Mouse (Mus musculus): ENCODE data around the gene Nt5dc2. TPM values are rescaled to one million over a fixed set of nuclear protein-coding genes. Genes with fewer than 3 reads are reported as not detected.

Gene Nt5dc2
- total and polyA plus RNA-seq, 2 experiments from 2014 or later = 203 to 236 TPM

GRCm38 (mm10) chr14:31160196-31161150, 29.6 kb downstream of the Nt5dc2 start:
- Histone ChIP-seq H3K27me3 (ENCODE audit: insufficient read depth, low read length) (no peaks in the 10 kb centered on the region), H3K36me3 (ENCODE audit: insufficient read depth, low read length) (no peaks in the 10 kb centered on the region), H3K4me1 (ENCODE audit: insufficient read depth, low read length) (no peaks in the 10 kb centered on the region), H3K9ac (replicated peaks; ENCODE audit: low read length) (no peak overlapping the region), H3K4me2 (ENCODE audit: low read depth, low read length) (no peak overlapping the region), H3K4me3 (ENCODE audit: low read length) (no peak overlapping the region), H3K9me3 (ENCODE audit: low read length) (no peaks in the 10 kb centered on the region), H3K27ac (no peak overlapping the region)
- 74% methylated on average over 27 of the region's 27 CpGs for WGBS
- ATAC-seq = no peak
- no peak for TF ChIP-seq CTCF (IDR thresholded peaks at IDR 0.05; ENCODE audit: low read depth)
- DNase-seq (ENCODE audit: low spot score) = no peak

DNA sequence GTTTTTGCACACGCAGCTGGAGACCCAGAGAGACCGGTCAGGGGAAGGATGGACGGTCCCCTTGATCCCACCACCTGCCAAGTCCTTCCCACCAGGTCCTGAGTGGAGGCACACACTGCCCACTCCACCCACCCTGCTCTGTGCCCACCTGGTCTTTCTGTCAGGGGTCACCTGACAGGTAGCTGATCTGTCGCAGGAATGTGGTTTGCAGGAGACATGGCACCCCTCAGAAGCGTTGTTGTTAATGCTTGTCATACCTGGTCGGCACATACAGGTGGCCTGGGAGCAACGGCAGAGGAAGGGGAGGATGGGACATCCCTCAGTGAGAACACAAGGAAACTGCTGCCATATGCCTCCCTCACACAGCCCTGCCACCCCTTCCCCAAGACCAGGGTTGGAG, 30.3 kb downstream of the Nt5dc2 start:
- Histone ChIP-seq H3K4me3 (ENCODE audit: low read length) (no peak overlapping the region), H3K27ac (no peak overlapping the region), H3K36me3 (ENCODE audit: insufficient read depth, low read length) (no peaks in the 10 kb centered on the region), H3K9me3 (ENCODE audit: low read length) (no peaks in the 10 kb centered on the region), H3K27me3 (ENCODE audit: insufficient read depth, low read length) (no peaks in the 10 kb centered on the region), H3K4me2 (ENCODE audit: low read depth, low read length) (no peak overlapping the region), H3K9ac (replicated peaks; ENCODE audit: low read length) (no peak overlapping the region), H3K4me1 (ENCODE audit: insufficient read depth, low read length) (0 out of 2 replicates have a peak, but pooled peaks cover 1% of the 10 kb centered on the region)
- TF ChIP-seq CTCF (IDR thresholded peaks at IDR 0.05; ENCODE audit: low read depth) = no peak
- no peak for DNase-seq (ENCODE audit: low spot score)
- 88% methylated on average over 7 of the region's 7 CpGs for WGBS
- no peak for ATAC-seq

- H3K9ac ChIP-seq (replicated peaks; ENCODE audit: low read length) = no peak overlapping the region
- H3K27ac ChIP-seq = no peak overlapping the region
- TF ChIP-seq CTCF (IDR thresholded peaks at IDR 0.05; ENCODE audit: low read depth) = no peak
- no peaks in the 10 kb centered on the region for H3K36me3 ChIP-seq (ENCODE audit: insufficient read depth, low read length)
- H3K4me3 ChIP-seq (ENCODE audit: low read length) = no peak overlapping the region
- 0 out of 2 replicates have a peak, but pooled peaks cover 5% of the 10 kb centered on the region for H3K4me1 ChIP-seq (ENCODE audit: insufficient read depth, low read length)
- H3K27me3 ChIP-seq (ENCODE audit: insufficient read depth, low read length) = no peaks in the 10 kb centered on the region
- DNase-seq (ENCODE audit: low spot score) = no peak
- ATAC-seq = no peak
- 50% methylated on average over 10 of the region's 10 CpGs for WGBS
- no peak overlapping the region for H3K4me2 ChIP-seq (ENCODE audit: low read depth, low read length)
- H3K9me3 ChIP-seq (ENCODE audit: low read length) = no peaks in the 10 kb centered on the region
Measured at GRCm38 (mm10) chr14:31161638-31162037, 30.8 kb downstream of the Nt5dc2 start.

- Histone ChIP-seq H3K4me1 (ENCODE audit: insufficient read depth, low read length) (peaks cover 14% of the 10 kb centered on the region), H3K27me3 (ENCODE audit: insufficient read depth, low read length) (no peaks in the 10 kb centered on the region), H3K9me3 (ENCODE audit: low read length) (no peaks in the 10 kb centered on the region), H3K9ac (replicated peaks; ENCODE audit: low read length) (no peak overlapping the region), H3K4me3 (ENCODE audit: low read length) (no peak overlapping the region), H3K4me2 (ENCODE audit: low read depth, low read length) (no peak overlapping the region), H3K36me3 (ENCODE audit: insufficient read depth, low read length) (no peaks in the 10 kb centered on the region), H3K27ac (no peak overlapping the region)
- TF ChIP-seq CTCF (IDR thresholded peaks at IDR 0.05; ENCODE audit: low read depth) = no peak
- 73% methylated on average over 8 of the region's 8 CpGs for WGBS
- no peak for ATAC-seq
- DNase-seq (ENCODE audit: low spot score) = no peak
Measured at GRCm38 (mm10) chr14:31164067-31164466, 33.2 kb downstream of the Nt5dc2 start.

GRCm38 (mm10) chr14:31165010-31165409, 34.2 kb downstream of the Nt5dc2 start:
- TF ChIP-seq CTCF (IDR thresholded peaks at IDR 0.05; ENCODE audit: low read depth) = no peak
- Histone ChIP-seq H3K27ac (no peak overlapping the region), H3K36me3 (ENCODE audit: insufficient read depth, low read length) (no peaks in the 10 kb centered on the region), H3K4me2 (ENCODE audit: low read depth, low read length) (no peak overlapping the region), H3K4me3 (ENCODE audit: low read length) (no peak overlapping the region), H3K9me3 (ENCODE audit: low read length) (no peaks in the 10 kb centered on the region), H3K27me3 (ENCODE audit: insufficient read depth, low read length) (no peaks in the 10 kb centered on the region), H3K9ac (replicated peaks; ENCODE audit: low read length) (no peak overlapping the region), H3K4me1 (ENCODE audit: insufficient read depth, low read length) (peaks cover 14% of the 10 kb centered on the region)
- no peak for DNase-seq (ENCODE audit: low spot score)
- no peak for ATAC-seq
- 44% methylated on average over 2 of the region's 2 CpGs for WGBS

GRCm38 (mm10) chr14:31165458-31165857, 34.6 kb downstream of the Nt5dc2 start:
- no peaks in the 10 kb centered on the region for H3K27me3 ChIP-seq (ENCODE audit: insufficient read depth, low read length)
- no peak for TF ChIP-seq CTCF (IDR thresholded peaks at IDR 0.05; ENCODE audit: low read depth)
- no peak overlapping the region for H3K4me3 ChIP-seq (ENCODE audit: low read length)
- DNase-seq (ENCODE audit: low spot score) (no peak), ATAC-seq (no peak)
- no peaks in the 10 kb centered on the region for H3K9me3 ChIP-seq (ENCODE audit: low read length)
- no peaks in the 10 kb centered on the region for H3K36me3 ChIP-seq (ENCODE audit: insufficient read depth, low read length)
- peaks cover 14% of the 10 kb centered on the region for H3K4me1 ChIP-seq (ENCODE audit: insufficient read depth, low read length)
- no peak overlapping the region for H3K9ac ChIP-seq (replicated peaks; ENCODE audit: low read length)
- H3K4me2 ChIP-seq (ENCODE audit: low read depth, low read length) = no peak overlapping the region
- H3K27ac ChIP-seq = no peak overlapping the region
- 42% methylated on average over 7 of the region's 7 CpGs for WGBS
